Mouse (Mus musculus) small intestine, adult 2 months (tissue): ENCODE data around the gene Tuba1c.

Experiments
- CTCF ChIP-seq: fragments of 200-500 bp; IDR thresholded peaks from 2 replicates; pipeline ENCODE4 v1.5.1; 2012; ENCODE audit warnings: low read depth, mild to moderate bottlenecking, control low read depth, inconsistent platforms, low read length, moderate library complexity, mixed read lengths; ENCODE audit not compliant: insufficient replicate concordance, insufficient read length; ENCODE audit errors: extremely low read depth
- POLR2A ChIP-seq: fragments of 200-500 bp; IDR thresholded peaks from 2 replicates; pipeline ENCODE4 v1.6.1; 2012; ENCODE audit warnings: low read depth, mild to moderate bottlenecking, control low read depth, inconsistent platforms, low read length, moderate library complexity

GRCm38 (mm10) chr15:99038025-99038424 is 8.3 kb downstream of the Tuba1c start:
- TF ChIP-seq POLR2A (no peak), CTCF (no peak)
